Mouse (Mus musculus) cerebellum, adult 2 months (tissue): Measurements from ENCODE around the gene Hlf. TPM values are rescaled to one million over a fixed set of nuclear protein-coding genes. Genes with fewer than 3 reads are reported as not detected.

Source experiments
- DNase-seq, 2 experiments: peaks; one replicate each; pipeline ENCODE4 v3.0.0; 2021
- H3K27ac ChIP-seq: fragments of 200-500 bp; 2 replicates; pipeline ENCODE4 v1.5.1; 2012; ENCODE audit warnings: low read length, control low read depth, inconsistent platforms; ENCODE audit not compliant: insufficient read depth
- H3K27me3 ChIP-seq: fragments of 200-500 bp; 2 replicates; pipeline ENCODE4 v1.6.1; 2012; ENCODE audit warnings: inconsistent platforms, mild to moderate bottlenecking, low read length, moderate library complexity; ENCODE audit not compliant: control insufficient read depth, insufficient read depth
- H3K4me1 ChIP-seq: fragments of 200-500 bp; 2 replicates; pipeline ENCODE4 v1.6.1; 2011; ENCODE audit warnings: low read length; ENCODE audit not compliant: control insufficient read depth, insufficient read depth
- H3K4me3 ChIP-seq: fragments of 200-500 bp; replicated peaks from 2 replicates; pipeline ENCODE3; 2011; ENCODE audit warnings: mild to moderate bottlenecking, low read depth, low read length, control low read depth; ENCODE audit not compliant: insufficient read depth
- CTCF ChIP-seq: fragments of 200-500 bp; IDR thresholded peaks from 2 replicates; pipeline ENCODE4 v1.5.1; 2011; ENCODE audit warnings: low read depth, mild to moderate bottlenecking, control low read depth, low read length, moderate library complexity, borderline replicate concordance; ENCODE audit not compliant: insufficient read depth
- POLR2A ChIP-seq: fragments of 200-500 bp; IDR thresholded peaks from 2 replicates; pipeline ENCODE4 v1.6.1; 2011; ENCODE audit warnings: low read length, control low read depth, borderline replicate concordance; ENCODE audit not compliant: insufficient read depth
- WGBS: fragments of 180-500 bp; shearing (Covaris S2); methylation state at CpG from one replicate; pipeline ENCODE4 v1.1.7; 2018; 5-methylcytosine and 5-hydroxymethylcytosine counted together
- polyA plus RNA-seq: library from polyadenylated mRNA; depleted of rRNA; stranded (reverse); fragments of >200 nt; gene quantifications from 2 replicates; pipeline ENCODE4 v1.2.3, GENCODE M21; 2012

Gene Hlf
- polyA plus RNA-seq, 1 experiment: 50.4 TPM

DNA sequence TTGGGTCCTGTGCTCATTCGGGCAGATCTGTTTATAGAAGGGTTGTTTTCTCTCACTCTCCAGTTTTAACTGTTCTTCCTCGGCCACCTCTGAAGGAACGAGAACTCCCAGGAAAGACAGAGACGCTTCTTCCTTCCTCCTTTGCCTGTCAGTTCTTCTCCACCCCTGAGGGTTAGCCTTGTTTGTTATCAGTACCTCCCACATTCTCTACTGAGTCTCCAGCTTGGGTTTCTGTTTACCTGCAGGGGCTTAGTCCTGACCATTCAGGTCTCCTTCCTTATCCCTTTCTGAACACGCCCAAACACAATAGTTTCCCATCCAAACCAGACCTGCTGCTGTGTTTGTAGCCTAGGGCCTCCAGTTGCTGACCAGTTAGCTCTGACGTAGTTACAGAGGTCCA, 8.2 kb upstream of the Hlf start:
- TF ChIP-seq POLR2A (no peak), CTCF (no peak)
- 64% methylated on average over 6 of the region's 6 CpGs for WGBS
- Histone ChIP-seq H3K4me1 (no peaks in the 10 kb centered on the region), H3K4me3 (no peak overlapping the region), H3K27me3 (no peaks in the 10 kb centered on the region), H3K27ac (no peak overlapping the region)
- no peak for DNase-seq

DNA sequence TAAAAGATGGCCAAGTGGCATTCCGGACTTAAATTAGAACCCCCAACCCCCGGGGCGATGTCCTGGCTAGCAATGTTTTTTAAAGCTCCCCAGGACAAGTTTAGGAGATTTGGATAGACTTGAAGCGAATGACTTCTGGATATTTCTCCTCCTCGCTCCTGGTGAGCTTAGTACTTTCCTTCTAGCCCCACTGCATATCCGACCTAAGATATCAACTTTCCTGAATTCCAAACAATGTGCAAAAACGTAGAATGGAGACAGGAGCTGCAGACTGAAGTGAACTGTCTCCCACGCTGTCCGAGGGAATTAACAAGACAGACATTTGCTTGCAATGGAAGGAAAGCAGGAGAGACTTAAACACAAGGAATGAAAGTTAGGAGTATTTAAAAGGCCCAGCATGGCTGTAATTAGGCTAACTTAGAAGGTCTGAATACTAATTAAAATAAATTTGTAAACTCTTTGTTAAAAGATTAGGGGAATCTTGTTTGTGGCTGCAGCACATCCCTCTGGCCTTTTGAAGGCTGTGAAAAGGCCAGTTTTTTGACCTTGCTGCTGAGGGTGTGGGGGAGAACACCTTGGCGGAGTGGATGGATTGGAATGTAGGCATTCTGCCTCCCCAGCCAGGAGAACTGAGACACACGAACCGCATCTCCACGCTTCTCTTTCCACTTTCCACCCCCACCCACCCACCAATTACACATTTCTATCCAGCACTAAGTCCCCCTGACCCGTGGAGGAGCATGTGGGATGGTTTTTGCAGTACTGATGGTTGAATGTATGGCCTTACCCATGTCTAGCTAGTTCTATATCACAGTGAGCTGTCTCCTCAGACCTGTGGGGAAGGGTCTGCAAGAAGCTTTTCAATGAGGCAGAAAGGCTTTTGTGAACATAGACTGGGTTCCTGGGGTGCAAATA, 833 bp upstream of the Hlf start:
- TF ChIP-seq POLR2A (no peak), CTCF (no peak)
- H3K27me3 ChIP-seq: no peaks in the 10 kb centered on the region
- 33% methylated on average over 14 of the region's 14 CpGs for WGBS
- H3K4me1 ChIP-seq: no peaks in the 10 kb centered on the region
- no peak overlapping the region for H3K27ac ChIP-seq
- no peak for DNase-seq
- H3K4me3 ChIP-seq: peak overlapping the region; percentile 77

- Histone ChIP-seq H3K27ac (peak overlapping the region; percentile 24; the same call in 1 of the 2 replicates), H3K27me3 (no peaks in the 10 kb centered on the region), H3K4me3 (peak overlapping the region; percentile 69), H3K4me1 (no peaks in the 10 kb centered on the region)
- peak; percentile 29 to 44 for DNase-seq
- TF ChIP-seq CTCF: no peak
- no peak for TF ChIP-seq POLR2A
- WGBS: under 1% methylated on average over 41 of the region's 41 CpGs
Observed at GRCm38 (mm10) chr11:90389902-90390816, 536 bp downstream of the Hlf start.

GRCm38 (mm10) chr11:90389174-90389901, 1.4 kb downstream of the Hlf start:
- Histone ChIP-seq H3K27ac (no peak overlapping the region), H3K4me3 (peak overlapping the region; percentile 69), H3K4me1 (no peaks in the 10 kb centered on the region), H3K27me3 (no peaks in the 10 kb centered on the region)
- TF ChIP-seq CTCF: no peak
- no peak for TF ChIP-seq POLR2A
- 2% methylated on average over 36 of the region's 36 CpGs for WGBS
- peak; percentile 38 to 44 for DNase-seq

DNA sequence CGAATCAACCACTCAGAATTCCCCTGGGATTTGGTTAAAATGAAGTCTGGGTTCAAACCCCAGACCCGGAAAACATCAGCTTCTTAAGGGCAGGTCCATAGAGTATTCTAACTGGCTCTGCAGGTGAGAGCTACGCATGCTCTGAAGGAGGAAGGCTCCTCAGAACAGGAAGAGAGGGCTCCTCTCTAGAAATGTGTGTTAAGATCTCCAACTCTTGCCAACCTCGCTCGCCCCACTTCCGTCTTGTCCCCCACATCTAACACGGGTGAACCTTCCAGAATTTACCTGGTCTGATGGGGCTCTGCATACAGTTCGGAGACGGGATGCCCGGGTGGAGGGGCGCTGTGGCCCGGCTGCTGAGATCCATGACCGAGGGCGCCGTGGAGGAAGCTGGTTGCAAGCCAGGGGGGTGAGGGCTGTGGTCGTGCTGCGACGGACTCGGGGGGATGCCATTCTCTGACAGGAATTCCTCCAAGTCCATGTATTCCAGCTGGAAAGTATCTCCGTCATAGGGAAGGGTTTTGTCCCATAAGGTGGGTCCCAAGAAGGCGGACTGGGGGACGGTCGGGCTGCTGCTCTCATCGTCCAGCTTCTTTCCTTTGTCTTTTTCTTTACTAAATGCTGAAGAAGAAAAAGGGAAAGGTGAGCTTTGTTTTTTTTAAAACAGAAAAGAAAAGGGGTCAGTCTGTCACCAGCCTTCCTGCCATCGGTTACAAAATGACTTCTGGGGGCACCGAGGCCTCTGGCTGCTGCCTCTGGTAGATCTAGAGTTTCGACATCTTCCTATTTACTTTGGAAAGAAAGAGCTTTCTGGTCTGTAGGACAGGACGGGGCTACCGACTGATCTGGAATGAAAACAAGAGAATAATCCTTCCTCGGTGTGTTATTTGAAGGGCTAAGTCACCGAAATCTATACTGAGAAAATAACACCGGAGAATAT, 2.9 kb downstream of the Hlf start:
- 83% methylated on average over 32 of the region's 32 CpGs for WGBS
- Histone ChIP-seq H3K27ac (no peak overlapping the region), H3K4me1 (peaks cover 3% of the 10 kb centered on the region; the same call in 1 of the 2 replicates), H3K4me3 (no peak overlapping the region), H3K27me3 (no peaks in the 10 kb centered on the region)
- DNase-seq: no peak
- TF ChIP-seq CTCF: no peak
- no peak for TF ChIP-seq POLR2A

- TF ChIP-seq POLR2A (no peak), CTCF (no peak)
- Histone ChIP-seq H3K4me3 (no peak overlapping the region), H3K27me3 (no peaks in the 10 kb centered on the region), H3K27ac (no peak overlapping the region), H3K4me1 (peaks cover 25% of the 10 kb centered on the region)
- peak; percentile 88 to 93 for DNase-seq
- 3% methylated on average over 6 of the region's 6 CpGs for WGBS
Observed at GRCm38 (mm10) chr11:90382005-90382611, 8.6 kb downstream of the Hlf start.
